Mouse (Mus musculus) ZHBTc4 (cell line): ENCODE measurements around the gene Kif9.

Experiments used
- DNase-seq: peaks from one replicate; pipeline ENCODE4 v3.0.0-alpha.2; 2011; ENCODE audit warnings: low read depth, low spot score

Gene Kif9

DNA sequence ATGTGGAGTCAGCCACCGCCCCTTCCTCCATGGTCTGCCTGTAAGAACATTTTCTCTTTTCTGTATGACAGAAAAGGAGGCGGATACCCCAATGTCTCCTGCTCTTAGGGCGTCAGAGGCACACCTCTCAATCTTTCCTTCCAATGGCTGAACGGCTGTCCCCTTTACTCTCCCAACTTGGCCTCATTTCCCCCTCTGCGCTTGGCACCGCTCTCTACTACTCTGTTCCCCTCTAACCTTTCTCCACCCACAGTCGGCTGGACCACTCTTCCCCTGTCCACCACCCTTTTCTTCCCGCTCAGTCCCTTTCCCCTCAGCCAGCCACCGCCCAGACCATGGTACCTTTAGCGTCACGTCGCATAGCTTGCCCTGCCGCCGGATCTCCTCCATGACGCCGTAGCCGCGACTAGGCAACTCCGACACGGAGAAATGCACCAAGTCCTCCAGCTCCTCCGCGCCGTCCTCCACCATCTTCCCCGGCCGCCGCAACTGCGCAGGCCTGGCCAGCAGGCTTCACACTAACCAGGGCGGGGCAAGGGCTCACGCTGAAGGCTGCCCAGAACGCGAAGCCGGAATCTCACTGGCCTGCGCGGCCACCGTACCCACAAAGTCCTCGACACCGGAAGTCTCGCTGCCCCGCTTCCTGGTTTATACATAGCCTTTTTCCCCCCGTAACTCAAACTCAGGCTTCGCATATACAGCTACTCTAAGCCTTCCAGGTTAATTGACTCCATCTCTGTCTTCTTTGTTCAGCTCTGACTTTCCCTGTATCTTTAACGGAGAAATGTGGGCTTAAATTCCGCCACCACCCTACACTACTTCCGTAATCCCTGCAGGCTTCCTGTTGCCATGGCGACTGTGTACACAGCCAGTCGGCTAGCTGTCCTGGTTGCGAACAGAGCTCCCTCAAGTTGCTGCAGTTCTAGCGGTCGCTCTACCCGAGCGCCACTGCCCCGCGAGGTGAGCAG, at the start of gene Kif9, which contains the start of gene Klhl18:
Gene Kif9 (plus strand): TSS at position 835 of the 968 bp plus-strand sequence.
Gene Klhl18 (minus strand): TSS at position 571 of the 968 bp plus-strand sequence.
- DNase-seq: peak; percentile 95

DNA sequence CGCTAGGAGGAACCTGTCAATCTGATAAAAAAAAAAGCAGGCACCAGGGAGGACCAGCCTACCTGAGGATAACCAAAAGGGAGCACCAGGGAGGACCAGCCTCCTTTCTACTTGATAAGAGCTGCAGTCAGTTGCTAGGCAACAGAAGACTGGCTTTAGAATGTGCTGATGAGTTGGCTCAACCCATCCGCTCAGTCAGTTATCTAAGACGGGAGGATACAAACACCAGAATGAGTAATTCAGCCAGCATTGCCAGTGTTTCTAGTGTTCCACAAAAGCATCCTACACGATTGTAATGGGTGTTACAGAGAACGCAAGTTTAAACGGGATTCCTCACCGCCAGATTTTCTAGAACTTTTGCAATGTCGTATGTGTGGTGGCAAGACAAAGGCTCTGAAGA, 45.5 kb upstream of the Kif9 start:
- DNase-seq: no peak

DNA sequence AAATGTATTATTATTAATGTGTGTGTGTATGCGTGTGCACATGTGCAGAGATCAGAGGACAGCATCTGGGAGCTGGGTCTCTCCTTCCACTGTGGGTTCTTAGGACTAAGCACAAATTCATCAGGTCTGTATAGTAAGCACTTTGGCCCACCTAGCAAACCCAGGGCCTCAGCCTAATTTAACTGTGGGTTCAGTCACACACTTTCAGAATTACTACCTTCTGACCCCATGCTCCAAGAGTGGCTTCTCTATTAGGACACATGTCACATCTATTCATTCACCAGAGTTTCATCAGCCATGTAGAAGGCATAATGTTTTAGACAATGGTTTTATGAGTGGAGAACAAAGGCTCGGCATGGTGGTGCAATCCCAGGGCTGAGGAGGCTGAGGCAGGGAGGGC, 43.7 kb upstream of the Kif9 start:
- DNase-seq: no peak

DNA sequence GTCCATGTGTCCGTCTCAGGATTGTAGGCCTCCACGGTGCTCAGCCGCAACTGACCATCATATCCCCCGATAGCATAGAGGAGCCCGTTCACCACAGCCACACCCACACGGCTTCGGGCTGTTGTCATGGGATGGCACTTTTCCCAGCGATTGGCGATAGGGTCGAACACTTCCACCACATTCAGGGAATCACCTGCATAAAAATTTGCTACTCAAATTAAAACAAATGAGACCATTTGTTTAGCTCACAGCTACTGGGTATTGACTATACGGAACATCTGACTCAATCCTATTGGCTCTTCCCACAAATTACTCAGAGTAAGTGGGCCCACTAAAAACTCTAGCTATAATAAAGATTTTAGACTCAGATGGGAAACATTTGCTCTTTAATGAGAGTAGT, 40.7 kb upstream of the Kif9 start:
- DNase-seq: no peak

DNA sequence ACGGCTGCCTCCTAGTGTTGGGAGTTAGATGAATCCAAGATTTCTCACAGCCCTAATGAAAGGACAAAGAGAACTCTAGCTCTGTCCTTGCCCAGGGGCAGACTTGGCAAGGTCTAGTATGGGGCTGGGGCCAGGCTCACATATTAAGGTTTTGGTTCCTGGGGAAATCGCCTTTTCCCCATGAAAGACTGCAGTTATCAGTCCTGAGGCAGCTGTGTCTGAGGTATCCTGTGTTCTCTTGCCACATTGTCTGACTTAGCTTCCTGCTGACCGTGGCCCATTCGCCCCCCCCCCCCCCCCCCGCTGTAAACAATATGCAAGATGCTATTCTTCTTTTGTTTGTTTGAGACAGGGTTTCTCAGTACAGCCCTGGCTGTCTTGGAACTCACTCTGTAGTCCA, 36.7 kb upstream of the Kif9 start:
- DNase-seq: peak; percentile 34

DNA sequence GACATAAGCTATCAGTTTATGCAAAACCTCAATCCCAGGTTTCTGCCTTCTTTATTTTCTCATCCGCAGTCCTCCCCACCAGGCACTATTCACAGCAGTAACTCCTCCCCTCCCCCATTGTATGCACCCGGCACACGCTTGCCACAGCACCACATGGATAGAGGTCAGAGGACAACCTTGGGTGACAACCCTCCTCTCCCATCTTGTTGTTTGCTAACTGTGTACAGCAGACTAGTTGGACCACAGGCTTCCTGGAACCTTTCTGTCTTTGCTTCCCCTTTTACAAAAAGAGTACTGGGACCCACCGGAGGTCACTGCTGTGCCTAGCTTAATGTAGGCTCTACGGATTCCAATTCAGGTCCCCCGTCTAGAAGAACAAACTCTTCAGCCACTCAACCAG, 36.2 kb upstream of the Kif9 start:
- peak; percentile 28 for DNase-seq

DNA sequence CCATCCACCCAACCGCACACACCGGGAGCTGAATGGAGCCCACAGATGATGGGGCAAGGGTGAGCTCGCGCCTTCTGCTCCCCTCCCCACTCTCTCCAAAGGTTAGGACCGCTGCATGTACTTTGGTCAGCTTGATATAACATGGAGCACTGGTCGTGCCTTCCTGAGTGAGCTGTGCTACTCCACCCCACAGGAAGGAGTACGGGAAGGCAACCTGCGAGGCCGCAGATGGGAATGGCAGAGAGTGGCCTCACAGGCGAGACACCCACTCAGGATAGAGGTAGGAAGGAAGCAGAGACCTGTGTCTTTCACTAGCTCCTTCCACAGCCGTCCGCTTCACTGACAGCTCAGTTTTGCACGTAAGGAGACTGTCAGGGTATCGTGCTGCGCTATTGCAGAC, 28.4 kb upstream of the Kif9 start:
- DNase-seq: no peak

DNA sequence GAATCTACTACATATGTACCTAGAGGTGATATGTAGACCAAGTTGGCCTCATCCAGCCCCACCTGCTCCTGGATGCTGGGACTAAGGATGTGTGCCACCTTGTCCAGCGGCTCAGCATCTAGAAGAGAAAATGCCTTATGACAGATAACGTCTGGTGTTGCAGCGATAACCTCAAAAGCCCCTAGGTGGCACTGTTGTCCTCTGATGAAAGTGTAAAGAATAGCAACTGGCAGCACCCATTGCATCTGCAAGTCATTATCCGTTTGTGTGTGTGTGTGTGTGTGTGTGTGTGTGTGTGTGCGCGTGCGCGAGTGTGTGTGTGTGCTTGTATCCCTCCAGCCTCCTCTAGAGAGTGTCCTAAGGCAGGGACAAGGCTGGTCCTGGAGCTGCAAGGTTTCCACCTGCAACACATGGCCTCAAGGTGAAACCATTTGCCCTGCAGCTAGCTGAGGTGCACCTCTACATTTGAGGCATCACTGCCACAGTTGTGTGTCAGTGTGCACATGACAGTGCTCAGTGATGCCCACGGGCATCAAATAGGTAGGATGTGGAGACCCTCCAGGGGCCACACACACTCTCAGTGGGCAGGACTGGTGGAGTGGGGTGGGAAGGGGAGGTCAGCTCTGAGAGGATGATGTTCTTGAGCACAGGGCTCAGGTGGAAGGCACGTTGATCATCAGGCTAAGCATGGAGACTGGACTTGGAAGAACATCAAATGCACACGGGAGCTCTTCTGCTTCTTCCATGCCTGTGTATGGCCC, 27.7 kb upstream of the Kif9 start:
- peak; percentile 84 for DNase-seq

DNA sequence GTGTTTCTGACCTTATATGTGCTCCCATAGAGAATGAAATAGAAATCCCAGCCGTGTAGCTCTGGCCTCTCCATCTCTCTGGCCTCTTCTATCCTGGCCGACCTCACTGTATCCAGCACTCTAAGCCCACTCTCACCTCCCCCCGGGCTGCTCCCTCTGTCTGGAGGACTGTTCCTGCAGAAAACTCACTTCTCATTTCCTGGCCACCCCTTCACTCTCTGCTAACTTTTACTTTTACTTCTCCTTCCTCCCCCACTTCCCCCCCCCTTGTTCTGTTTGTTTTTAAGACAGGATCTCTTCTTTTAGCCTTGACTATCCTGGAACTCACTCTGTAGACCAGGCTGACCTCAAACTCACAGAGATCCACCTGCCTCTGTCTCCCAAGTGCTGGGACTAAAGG, 24.2 kb upstream of the Kif9 start:
- DNase-seq: no peak

DNA sequence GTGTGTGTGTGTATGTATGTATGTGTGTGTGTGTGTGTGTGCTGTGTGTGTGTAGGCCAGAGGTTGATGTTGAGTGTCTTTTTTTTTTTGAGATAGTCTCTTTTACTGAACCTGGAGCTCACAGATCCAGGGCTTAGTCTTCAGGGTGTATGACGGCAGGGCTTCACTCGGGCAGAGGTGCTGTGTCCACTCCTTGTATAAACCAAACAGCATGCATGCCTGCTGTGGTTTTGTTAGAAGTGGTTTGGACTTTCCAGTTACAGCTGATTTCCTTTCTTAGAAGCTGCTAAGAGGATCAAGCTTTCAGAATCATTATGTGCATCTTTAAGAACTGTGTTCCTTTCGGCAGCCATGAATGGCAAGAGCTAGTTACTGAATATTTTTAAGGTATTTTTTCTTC, 18.8 kb upstream of the Kif9 start:
- no peak for DNase-seq

DNA sequence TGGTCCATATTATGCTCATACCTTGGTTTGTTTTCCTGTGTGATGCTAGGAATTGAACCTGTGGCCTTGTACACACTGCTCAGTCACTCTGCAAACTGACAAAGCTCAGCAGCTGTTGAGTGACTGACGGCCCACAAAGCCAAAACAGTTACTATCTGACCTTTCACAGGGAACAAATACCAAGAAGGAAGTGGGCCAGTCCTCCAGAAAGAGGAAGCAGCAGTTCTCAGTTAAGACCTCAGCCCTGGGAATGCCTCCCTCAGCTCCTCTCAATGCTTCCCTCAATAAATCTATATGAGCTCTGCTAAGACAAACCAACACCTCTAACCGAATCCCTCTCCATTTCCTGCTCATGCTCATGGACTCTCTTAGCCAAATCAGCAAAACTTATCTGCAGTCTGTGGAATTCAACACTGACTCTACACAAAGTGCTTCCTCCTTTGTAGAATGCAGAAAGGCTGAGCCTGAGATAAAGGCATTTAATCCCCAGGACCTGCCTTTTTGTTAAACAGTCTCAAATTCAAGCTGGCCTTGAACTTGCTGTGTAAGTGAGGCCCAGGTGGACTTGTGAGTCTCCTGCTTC, 17.5 kb upstream of the Kif9 start:
- DNase-seq: no peak

DNA sequence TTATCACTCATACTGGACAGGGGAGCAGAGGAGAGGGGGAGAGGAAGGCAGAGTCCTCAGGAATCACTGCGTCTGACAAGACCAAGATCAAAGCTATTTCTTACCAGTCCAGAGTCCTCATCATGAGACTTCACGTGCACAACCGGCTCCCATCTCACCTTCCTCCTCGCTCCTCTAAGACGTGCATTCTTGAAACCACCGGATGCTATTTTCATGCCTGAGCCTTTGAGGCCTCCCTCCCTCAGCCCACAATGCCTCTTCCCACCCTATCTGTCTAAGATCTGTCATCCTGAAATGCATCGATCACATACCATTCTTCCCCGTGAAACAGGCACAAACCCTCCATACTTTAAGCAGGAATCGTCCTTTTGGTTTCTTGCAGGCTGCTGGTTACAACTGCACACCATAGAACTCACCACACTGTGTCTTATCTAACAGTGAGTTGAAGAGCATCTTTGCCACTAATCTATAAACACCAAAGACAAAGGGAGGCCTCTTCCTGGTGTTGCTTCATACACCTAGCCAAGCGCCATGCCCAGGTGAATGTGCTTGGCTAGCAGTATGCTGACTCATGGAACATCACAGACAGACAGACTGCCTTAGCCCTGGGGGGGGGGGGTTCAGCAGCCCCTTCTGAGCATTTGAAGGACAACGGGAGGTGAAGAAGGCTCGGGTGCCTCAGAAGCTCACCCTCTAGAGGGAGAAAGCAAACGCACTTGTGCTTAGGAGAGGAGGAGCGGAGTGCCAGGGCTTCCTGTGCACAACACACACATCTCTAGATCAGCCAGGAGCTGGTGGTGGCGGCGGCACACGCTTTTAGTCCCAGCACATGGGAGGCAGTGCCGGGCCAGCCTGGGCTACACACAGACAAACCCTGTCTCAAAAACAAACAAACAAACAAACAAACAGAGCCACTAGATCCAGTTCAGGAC, 15.6 kb upstream of the Kif9 start:
- no peak for DNase-seq

DNA sequence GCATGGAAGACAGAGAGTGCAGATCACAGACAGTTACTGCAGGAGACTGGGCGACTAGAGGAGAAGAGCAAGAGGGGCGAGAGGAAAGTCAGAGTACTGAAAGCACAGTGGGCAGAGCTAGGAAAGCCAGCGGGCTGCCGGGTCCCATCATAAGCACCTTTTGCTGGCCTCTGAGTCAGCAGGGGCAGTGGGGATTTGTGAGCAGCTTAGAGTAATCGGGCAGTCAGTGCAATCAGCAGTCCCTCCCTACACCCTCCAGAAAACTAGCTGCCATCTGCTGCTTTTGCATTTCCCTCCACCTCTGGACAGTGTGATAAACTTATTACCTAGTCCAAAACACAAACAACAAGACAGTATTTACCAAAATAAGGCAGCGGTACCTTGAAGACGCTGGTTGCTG, 14.4 kb upstream of the Kif9 start:
- DNase-seq: no peak

DNA sequence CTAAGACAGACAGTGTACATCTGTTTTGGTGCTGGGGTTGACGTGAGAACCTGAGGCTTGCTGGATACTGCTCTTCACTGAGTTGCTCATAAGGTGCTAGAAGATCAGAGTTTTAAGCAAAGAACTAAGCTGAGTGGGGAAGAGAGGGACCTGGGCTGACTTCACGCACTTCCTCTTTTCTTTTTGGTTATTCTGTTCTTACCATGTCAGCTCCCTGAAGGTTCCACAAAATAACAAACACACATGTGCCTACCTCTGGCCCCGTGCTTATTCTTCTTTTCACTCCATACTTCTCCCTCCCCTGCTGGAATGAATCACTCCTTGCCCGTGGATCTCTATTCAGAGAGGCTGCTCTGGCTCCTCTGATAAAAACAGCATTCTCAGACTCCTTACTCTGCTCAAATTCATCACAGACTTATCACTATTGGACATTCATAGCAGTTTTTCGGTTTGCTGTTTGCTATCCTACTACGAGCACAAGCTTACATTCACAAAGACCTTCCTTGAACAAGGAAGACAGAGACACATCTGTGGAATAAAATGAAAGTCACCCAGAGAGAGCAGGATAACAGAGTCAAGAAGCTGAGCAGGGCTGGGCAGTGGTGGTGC, 12.7 kb upstream of the Kif9 start:
- DNase-seq: no peak

DNA sequence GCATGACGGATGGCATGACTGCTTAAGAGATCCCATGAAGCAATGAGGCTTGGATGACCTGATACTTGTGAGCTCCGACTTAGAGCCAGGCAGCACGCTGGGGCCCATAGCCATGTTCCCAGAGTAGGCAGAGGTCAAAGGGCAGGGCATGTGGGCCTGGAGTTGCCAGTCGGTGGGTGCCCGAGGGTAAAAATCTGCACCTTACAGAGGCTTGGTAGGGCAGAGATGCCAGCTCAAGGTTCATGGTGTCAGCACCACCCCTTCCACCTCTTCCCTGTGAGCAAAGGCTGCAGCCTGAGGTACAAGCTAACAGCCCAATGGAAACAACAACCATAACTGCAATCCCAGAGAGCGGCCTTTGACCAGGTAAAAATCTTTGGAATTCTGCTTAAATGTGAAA, 11.4 kb upstream of the Kif9 start:
- no peak for DNase-seq

DNA sequence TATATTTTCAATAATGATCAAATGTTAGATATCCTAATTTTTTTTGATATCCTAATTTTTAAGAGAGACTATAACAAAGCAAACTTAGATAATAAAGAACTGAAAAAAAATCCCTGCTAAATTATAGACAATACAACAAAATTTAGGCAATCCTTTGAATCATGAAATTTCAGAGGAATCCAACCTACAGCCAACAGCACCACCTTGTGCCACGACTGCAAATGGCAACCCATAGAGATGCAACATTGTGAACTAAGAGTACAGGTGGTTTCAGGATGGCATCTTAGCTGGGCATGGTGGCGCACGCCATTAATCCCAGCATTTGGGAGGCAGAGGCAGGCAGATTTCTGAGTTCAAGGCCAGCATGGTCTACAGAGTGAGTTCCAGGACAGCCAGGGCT, 10.6 kb upstream of the Kif9 start:
- peak; percentile 43 for DNase-seq

DNA sequence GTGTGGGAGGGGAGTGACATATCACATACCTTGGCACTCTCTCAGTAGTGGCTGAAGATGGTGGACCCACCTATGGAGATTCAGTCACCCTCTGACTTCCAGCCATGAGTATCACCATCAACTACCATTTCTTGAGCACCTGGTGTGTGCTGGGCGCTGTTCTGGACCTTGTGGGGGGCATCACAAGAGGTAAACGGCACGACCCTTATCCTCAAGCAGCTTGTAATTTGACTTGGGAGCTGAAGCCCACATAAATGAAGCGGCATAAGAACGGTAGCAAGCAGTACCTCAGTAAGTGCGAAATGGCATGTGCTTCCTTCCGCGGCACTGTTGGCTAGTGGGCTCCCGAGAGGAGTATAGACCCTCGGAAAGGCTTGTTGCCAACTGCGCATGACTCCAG, 1.2 kb downstream of the Kif9 start:
- DNase-seq: no peak

DNA sequence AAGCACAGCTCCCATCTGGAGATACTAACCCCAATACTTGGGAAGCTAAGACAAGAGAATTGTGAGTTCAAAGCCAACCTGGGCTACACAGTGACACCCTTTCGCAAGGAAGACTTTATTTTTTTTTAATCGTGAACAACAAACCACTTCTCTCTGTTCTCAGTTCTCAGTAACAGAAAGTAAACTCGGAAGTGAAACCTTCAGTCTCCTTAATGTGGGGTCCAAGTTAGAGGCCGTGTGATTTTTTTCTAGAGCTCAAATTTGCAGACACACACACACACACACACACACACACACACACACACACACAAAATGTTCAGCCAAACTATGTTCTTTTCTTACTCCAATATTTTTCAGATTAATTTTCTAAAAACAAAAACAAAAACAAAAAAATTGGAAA, 1.9 kb downstream of the Kif9 start:
- DNase-seq: no peak

DNA sequence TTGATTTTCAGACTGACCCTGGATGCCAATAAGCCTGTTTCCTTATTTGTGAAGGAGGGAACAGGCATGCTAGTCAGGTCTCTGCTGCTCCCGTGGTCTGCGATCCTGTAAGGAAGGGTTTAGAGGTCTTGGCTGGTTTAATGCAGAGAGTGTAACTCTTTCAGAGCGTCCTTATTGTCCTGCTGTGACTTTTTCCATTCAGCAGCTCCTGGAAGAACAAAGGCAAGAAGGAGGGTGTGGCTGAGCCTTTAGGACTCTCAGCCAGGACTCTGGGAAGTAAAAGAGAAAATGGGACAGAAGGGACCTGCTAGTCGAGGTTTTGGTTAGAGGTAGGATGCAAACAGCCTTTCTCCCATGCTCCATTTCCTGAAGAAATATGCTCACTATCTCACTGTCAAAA, 12.1 kb downstream of the Kif9 start:
- DNase-seq: peak; percentile 85

DNA sequence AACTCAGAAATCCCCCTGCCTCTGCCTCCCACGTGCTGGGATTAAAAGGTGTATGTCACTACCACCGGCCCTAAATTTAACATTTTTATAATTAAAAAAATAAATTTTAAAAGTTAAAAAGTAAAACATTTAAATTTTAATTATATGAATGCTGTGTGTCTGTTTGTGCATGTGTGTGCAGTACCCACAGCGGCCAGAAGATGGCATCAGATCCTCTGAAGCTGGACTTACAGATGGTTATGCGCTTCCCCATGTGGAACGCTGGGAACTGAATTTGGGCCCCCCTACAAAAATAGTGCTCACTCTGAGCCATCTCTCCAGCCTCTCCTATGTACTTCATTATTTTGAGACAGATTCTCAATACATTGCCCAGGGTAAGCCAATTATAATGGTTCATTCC, 14.2 kb downstream of the Kif9 start:
- DNase-seq: peak; percentile 61

DNA sequence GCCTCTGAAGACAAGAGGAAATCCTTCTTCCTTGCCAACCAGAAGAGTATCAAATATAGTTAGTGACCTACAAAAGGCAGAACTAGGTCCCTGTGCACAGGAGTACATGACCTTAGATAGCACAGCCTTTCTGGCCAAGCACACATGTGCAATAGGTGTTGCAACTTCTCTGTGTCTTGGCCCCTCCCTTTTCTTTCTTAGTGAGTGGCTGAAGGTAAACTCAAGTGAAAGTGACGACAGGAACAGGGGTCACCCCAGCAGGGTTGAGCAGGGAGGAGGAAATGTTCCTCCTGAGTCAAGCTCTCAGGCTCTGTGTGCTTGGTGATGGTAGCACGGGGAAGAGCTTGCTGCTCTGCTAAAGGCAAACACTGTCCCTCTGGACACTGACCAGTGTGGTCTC, 49.0 kb downstream of the Kif9 start:
- no peak for DNase-seq
